Mouse (Mus musculus) liver, embryonic 14.5 days (tissue): ENCODE data around the gene Cd300ld3. TPM values are rescaled to one million over a fixed set of nuclear protein-coding genes. Genes with fewer than 3 reads are reported as not detected.

ENCODE experiments used
- ATAC-seq: fragments of 200-750 bp; cut with Nextera tagmentation; 2 replicates; pipeline ENCODE4 v1.8.0; 2017; ENCODE audit warnings: moderate number of reproducible peaks, mild to moderate bottlenecking, moderate library complexity; ENCODE audit not compliant: insufficient read depth
- DNase-seq, 3 experiments: peaks; one replicate each; pipeline ENCODE4 v3.0.0-alpha.2; 2012 to 2013; ENCODE audit warnings: low read depth in 3 of 3, low spot score in 3 of 3
- H3K27ac ChIP-seq: fragments of 300-500 bp; sonication (generic); 2 replicates; pipeline ENCODE4 v1.5.1; 2014; ENCODE audit warnings: moderate library complexity, mild to moderate bottlenecking, control low read depth, inconsistent platforms
- H3K27me3 ChIP-seq: fragments of 300-500 bp; sonication (generic); 2 replicates; pipeline ENCODE4 v1.6.1; 2014; ENCODE audit warnings: mild to moderate bottlenecking, low read length, moderate library complexity; ENCODE audit not compliant: control insufficient read depth, insufficient read depth
- H3K36me3 ChIP-seq: fragments of 300-500 bp; sonication (generic); replicated peaks from 2 replicates; pipeline ENCODE4 v1.6.1; 2014; ENCODE audit warnings: low read depth; ENCODE audit not compliant: control insufficient read depth, insufficient read depth
- H3K4me1 ChIP-seq, 2 experiments: fragments of 200-500 bp in 1 of 2; fragments of 300-500 bp in 1 of 2; sonication (generic) in 1 of 2; replicated peaks; 2 replicates each; pipeline ENCODE4 v1.6.1; 2012 to 2014; ENCODE audit warnings: antibody characterized with exemption in 1 of 2, inconsistent platforms in 1 of 2, low read length in 1 of 2; ENCODE audit not compliant: control insufficient read depth in 2 of 2, insufficient read depth in 2 of 2
- H3K4me2 ChIP-seq: fragments of 300-500 bp; sonication (generic); 2 replicates; pipeline ENCODE4 v1.6.1; 2014; ENCODE audit warnings: low read depth, mild to moderate bottlenecking, control low read depth, moderate library complexity
- H3K4me3 ChIP-seq, 2 experiments: fragments of 200-500 bp in 1 of 2; fragments of 300-500 bp in 1 of 2; sonication (generic) in 1 of 2; 2 replicates each; pipeline ENCODE4 v1.5.1; 2012 to 2014; ENCODE audit warnings: low read depth in 2 of 2, low read length in 2 of 2, mild to moderate bottlenecking in 2 of 2, control low read depth in 1 of 2, inconsistent platforms in 1 of 2, moderate library complexity in 1 of 2; ENCODE audit not compliant: insufficient read depth in 1 of 2
- H3K9ac ChIP-seq: fragments of 300-500 bp; sonication (generic); replicated peaks from 2 replicates; pipeline ENCODE4 v1.6.1; 2014; ENCODE audit warnings: mild to moderate bottlenecking, control low read depth, moderate library complexity
- H3K9me3 ChIP-seq: fragments of 300-500 bp; sonication (generic); 2 replicates; pipeline ENCODE4 v1.6.1; 2016; ENCODE audit warnings: low read length, mixed read lengths; ENCODE audit not compliant: control insufficient read depth
- CTCF ChIP-seq: IDR thresholded peaks from 2 replicates; pipeline ENCODE4 v1.5.1; 2016; ENCODE audit warnings: antibody characterized with exemption, low read depth, control low read depth
- EP300 ChIP-seq: IDR thresholded peaks from 2 replicates; pipeline ENCODE4 v1.6.1; 2016; ENCODE audit warnings: antibody characterized with exemption, low read depth
- WGBS: fragments of 180-500 bp; shearing (Covaris S2); extraction: QIAGEN DNeasy Blood & Tissue Kit; methylation state at CpG from one replicate; pipeline ENCODE4 v1.1.7; 2014; ENCODE audit not compliant: insufficient replicate concordance; 5-methylcytosine and 5-hydroxymethylcytosine counted together
- polyA plus RNA-seq, 2 experiments: library from polyadenylated mRNA; depleted of rRNA in 1 of 2; stranded (reverse) in 1 of 2; unstranded in 1 of 2; fragments of >200 nt; fragmentation: Nextera tagmentation in 1 of 2; extraction: Ambion mirVana in 1 of 2; gene quantifications; 2 replicates each; pipeline versions ENCODE4 v1.2.1 to v1.2.3; 2012 to 2014

The Cd300ld3 gene
- polyA plus RNA-seq, 2 experiments: 0.63 TPM; not detected in 1

DNA sequence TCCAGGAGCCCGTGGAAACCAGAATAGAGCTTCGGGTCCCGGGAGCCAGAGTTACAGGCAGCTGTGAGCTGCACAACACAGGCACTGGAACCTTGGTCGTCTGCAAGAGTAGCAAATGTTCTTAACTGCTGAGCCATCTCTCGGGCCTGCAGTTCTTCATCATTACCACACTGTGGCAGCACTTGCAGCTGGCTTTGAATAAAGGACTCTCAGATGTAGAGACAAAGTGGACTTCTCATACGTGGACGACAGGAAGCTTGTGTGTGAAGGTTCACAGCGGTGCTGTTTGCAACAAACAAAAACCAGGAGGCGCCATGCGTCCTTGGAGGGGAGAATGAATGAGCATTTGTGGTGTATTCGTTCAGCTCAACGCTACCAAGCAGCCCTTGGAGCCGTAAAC lies 32.7 kb upstream of the Cd300ld3 start:
- no peak for ATAC-seq
- H3K4me2 ChIP-seq: no peak overlapping the region
- H3K9me3 ChIP-seq: no peaks in the 10 kb centered on the region
- no peak overlapping the region for H3K27ac ChIP-seq
- no peak overlapping the region for H3K4me3 ChIP-seq
- H3K27me3 ChIP-seq: no peaks in the 10 kb centered on the region
- H3K9ac ChIP-seq: no peak overlapping the region
- DNase-seq: peak; percentile 18 to 29 (median 24)
- WGBS: 24% methylated on average over 13 of the region's 13 CpGs
- TF ChIP-seq EP300: no peak
- peak; percentile 80 for TF ChIP-seq CTCF
- peaks cover 0 to 8% of the 10 kb centered on the region in 2 experiments; a peak in 1 of 4 replicates for H3K4me1 ChIP-seq
- no peaks in the 10 kb centered on the region for H3K36me3 ChIP-seq

DNA sequence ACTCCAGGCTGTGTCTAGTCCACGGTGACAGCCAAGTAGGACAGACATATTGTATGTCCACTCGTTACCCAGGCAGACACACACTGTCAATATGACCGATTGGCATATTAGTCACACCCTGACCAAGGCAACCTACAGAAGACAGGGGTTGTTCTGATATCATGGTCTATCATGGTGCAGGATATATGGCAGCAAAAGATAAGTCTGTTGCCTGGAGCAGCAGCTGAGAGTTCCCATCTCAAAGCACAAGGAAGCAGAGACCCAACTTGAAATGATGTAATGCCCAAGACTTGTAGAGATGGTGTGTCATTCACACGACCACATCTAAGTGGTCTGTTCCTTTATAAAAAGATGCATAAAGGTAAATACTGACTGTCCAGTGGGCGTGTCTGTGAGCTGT lies 30.5 kb upstream of the Cd300ld3 start:
- Histone ChIP-seq H3K27ac (no peak overlapping the region), H3K9ac (no peak overlapping the region), H3K27me3 (no peaks in the 10 kb centered on the region), H3K4me3 (no peak overlapping the region), H3K36me3 (no peaks in the 10 kb centered on the region), H3K4me2 (no peak overlapping the region), H3K9me3 (no peaks in the 10 kb centered on the region), H3K4me1 (peaks cover 0 to 17% of the 10 kb centered on the region in 2 experiments; a peak in 2 of 4 replicates)
- WGBS: 40% methylated on average over 5 of the region's 5 CpGs
- no peak for ATAC-seq
- TF ChIP-seq CTCF: no peak
- no peak for TF ChIP-seq EP300
- DNase-seq: no peak

DNA sequence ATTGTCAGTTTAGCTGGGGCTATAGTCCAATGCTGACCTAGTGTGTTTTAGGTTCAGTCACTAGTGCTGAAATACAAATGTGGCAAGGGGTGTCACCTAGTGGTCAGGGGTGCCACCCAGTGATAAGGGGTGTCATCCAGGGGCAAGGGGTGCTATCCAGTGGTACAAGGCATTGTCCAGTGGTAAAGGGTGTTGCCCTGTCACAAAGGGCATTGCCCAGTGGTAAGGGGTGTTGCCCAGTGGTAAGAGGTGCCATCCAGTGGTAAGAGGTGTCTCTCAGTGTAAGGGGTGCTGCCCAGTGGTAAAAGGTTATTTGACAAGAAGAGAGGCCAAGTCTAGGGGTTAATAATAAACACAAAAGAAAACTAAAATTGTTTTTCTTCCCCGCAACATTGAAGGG lies 29.2 kb upstream of the Cd300ld3 start:
- 74% methylated on average over 1 of the region's 1 CpGs for WGBS
- ATAC-seq: no peak

DNA sequence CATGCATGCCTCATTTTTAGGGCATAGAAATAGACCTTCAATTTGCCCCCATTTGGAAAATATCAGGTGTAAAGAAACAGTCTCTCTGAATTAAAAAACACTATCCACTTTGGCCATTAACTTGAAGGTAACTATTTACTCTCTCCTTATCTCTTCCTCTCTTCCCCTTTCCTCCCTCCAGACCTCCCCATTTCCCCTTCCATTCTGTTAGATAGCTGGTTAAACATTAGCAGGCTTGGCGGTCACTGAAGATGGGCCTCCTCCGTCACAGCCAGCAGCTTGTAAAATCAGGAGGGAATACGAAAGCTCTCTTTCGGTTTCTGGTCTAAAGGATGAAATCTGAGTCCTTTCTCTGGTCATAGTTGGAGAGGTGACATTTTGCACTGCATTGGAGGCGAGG lies 27.6 kb upstream of the Cd300ld3 start:
- TF ChIP-seq CTCF (no peak), EP300 (no peak)
- H3K27ac ChIP-seq: no peak overlapping the region
- 8% methylated on average over 5 of the region's 5 CpGs for WGBS

More for the DNA sequence above, 29.2 kb upstream of the Cd300ld3 start:
- no peaks in the 10 kb centered on the region for H3K27me3 ChIP-seq
- H3K4me3 ChIP-seq: no peak overlapping the region
- H3K9ac ChIP-seq: no peak overlapping the region
- no peaks in the 10 kb centered on the region for H3K36me3 ChIP-seq
- H3K9me3 ChIP-seq: no peaks in the 10 kb centered on the region
- DNase-seq: no peak
- no peak for TF ChIP-seq EP300
- no peak for TF ChIP-seq CTCF
- no peak overlapping the region for H3K27ac ChIP-seq
- peaks cover 0 to 17% of the 10 kb centered on the region in 2 experiments; a peak in 2 of 4 replicates for H3K4me1 ChIP-seq
- H3K4me2 ChIP-seq: no peak overlapping the region

DNA sequence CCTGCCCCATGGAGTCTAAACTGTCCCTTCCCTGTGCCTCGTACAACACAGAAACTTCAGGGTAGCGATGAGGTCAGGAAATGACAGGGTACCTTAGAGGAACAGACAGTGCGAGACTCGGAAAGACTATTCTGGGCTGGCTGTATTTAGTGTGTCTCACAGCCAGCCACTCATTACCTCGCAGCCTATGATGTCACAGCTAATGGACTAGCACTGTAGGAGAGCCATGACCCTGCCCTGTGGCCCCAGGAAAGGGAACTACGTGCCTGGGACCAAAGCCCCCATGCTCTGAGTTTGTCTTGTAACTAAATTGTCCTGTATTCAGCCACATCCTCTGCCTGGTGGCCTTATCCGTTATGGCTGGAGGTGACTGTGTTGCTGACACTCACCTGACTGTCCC lies 27.2 kb upstream of the Cd300ld3 start:
- H3K4me2 ChIP-seq: no peak overlapping the region
- ATAC-seq: 0 out of 2 replicates have a peak, but pooled peaks have one; percentile 35
- H3K4me1 ChIP-seq: peaks cover 0 to 28% of the 10 kb centered on the region in 2 experiments; a peak in 2 of 4 replicates
- H3K4me3 ChIP-seq: no peak overlapping the region
- no peak overlapping the region for H3K9ac ChIP-seq
- 14% methylated on average over 7 of the region's 7 CpGs for WGBS
- no peak overlapping the region for H3K27ac ChIP-seq
- H3K27me3 ChIP-seq: no peaks in the 10 kb centered on the region
- H3K9me3 ChIP-seq: no peaks in the 10 kb centered on the region
- no peak for DNase-seq
- TF ChIP-seq EP300: no peak
- TF ChIP-seq CTCF: no peak
- H3K36me3 ChIP-seq: no peaks in the 10 kb centered on the region

More for the DNA sequence above, 27.6 kb upstream of the Cd300ld3 start:
- Histone ChIP-seq H3K27me3 (no peaks in the 10 kb centered on the region), H3K4me2 (peak overlapping the region; percentile 18; the same call in 1 of the 2 replicates), H3K4me3 (no peak overlapping the region), H3K36me3 (no peaks in the 10 kb centered on the region), H3K9me3 (no peaks in the 10 kb centered on the region), H3K9ac (no peak overlapping the region), H3K4me1 (peaks cover 0 to 28% of the 10 kb centered on the region in 2 experiments; a peak in 2 of 4 replicates)
- DNase-seq (peak in 2 of 3 experiments; percentile 19 to 22), ATAC-seq (peak; percentile 39; the same call in 1 of the 2 replicates)
